Mouse (Mus musculus) hindbrain, embryonic 16.5 days (tissue): ENCODE measurements around the gene Lin7c. TPM values are rescaled to one million over a fixed set of nuclear protein-coding genes. Genes with fewer than 3 reads are reported as not detected.
"Not testable (repeated sequence)": the region's sequence is repeated elsewhere in the genome, so short reads cannot be mapped to it uniquely, and the experiment has no call there.

Experiments used
- ATAC-seq: fragments of 200-750 bp; cut with Nextera tagmentation; 2 replicates; pipeline ENCODE4 v1.8.0; 2017; ENCODE audit warnings: moderate TSS enrichment, moderate library complexity
- H3K27ac ChIP-seq: fragments of 300-500 bp; sonication (generic); 2 replicates; pipeline ENCODE4 v1.5.1; 2014; ENCODE audit warnings: low read depth, mild to moderate bottlenecking, control low read depth, low read length, moderate library complexity
- H3K27me3 ChIP-seq: fragments of 300-500 bp; sonication (generic); replicated peaks from 2 replicates; pipeline ENCODE4 v1.6.1; 2014; ENCODE audit warnings: low read length; ENCODE audit not compliant: control insufficient read depth, insufficient read depth
- H3K36me3 ChIP-seq: fragments of 300-500 bp; sonication (generic); 2 replicates; pipeline ENCODE4 v1.6.1; 2014; ENCODE audit warnings: mild to moderate bottlenecking, low read length, moderate library complexity, mixed read lengths; ENCODE audit not compliant: control insufficient read depth, insufficient read depth
- H3K4me1 ChIP-seq: fragments of 300-500 bp; sonication (generic); 2 replicates; pipeline ENCODE4 v1.6.1; 2014; ENCODE audit warnings: low read depth, low read length; ENCODE audit not compliant: control insufficient read depth, insufficient read depth
- H3K4me2 ChIP-seq: fragments of 300-500 bp; sonication (generic); 2 replicates; pipeline ENCODE4 v1.6.1; 2014; ENCODE audit warnings: mild to moderate bottlenecking, low read length, control low read depth, moderate library complexity
- H3K4me3 ChIP-seq: fragments of 300-500 bp; sonication (generic); 2 replicates; pipeline ENCODE4 v1.5.1; 2014; ENCODE audit warnings: mild to moderate bottlenecking, low read length, control low read depth, moderate library complexity
- H3K9ac ChIP-seq: fragments of 300-500 bp; sonication (generic); 2 replicates; pipeline ENCODE4 v1.6.1; 2014; ENCODE audit warnings: low read depth, mild to moderate bottlenecking, control low read depth, low read length, moderate library complexity
- H3K9me3 ChIP-seq: fragments of 300-500 bp; sonication (generic); 2 replicates; pipeline ENCODE4 v1.6.1; 2014; ENCODE audit warnings: mild to moderate bottlenecking, low read length, moderate library complexity; ENCODE audit not compliant: control insufficient read depth
- WGBS: fragments of 180-500 bp; shearing (Covaris S2); extraction: QIAGEN DNeasy Blood & Tissue Kit; methylation state at CpG from one replicate; pipeline ENCODE4 v1.1.7; 2014; 5-methylcytosine and 5-hydroxymethylcytosine counted together
- polyA plus RNA-seq: library from polyadenylated mRNA; unstranded; fragments of >200 nt; fragmentation: Nextera tagmentation; extraction: Ambion mirVana; gene quantifications from 2 replicates; pipeline ENCODE4 v1.2.1, GENCODE M21; 2015

The Lin7c gene
- 187 and 194 TPM in 2 replicates for polyA plus RNA-seq

DNA sequence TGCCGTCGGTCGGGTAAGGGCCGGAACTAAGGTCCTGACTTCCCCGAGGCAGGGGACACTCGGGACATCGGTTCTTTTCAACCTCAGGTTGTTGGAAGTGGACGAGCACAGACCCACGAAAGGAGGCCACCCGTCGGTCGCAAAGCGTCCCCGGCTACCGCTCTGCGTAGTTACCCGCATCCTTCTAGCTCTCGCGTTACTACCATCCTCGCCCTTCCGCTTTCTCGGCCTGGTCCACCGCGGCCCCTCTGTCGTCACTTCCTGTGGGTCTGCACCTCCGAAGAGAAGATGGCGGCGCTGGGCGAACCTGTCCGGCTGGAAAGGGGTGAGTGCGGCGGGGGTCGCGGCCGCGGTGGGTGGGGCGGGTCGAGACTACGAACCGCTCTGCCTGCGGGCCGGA lies at the start of gene Lin7c:
Lin7c (plus strand) TSS at position 257 of the 400 bp plus-strand sequence.
- Histone ChIP-seq H3K36me3 (peaks cover 4% of the 10 kb centered on the region), H3K27me3 (no peaks in the 10 kb centered on the region), H3K27ac (peak within 1 kb of the TSS; percentile 94), H3K4me3 (peak within 1 kb of the TSS; percentile 88), H3K4me2 (peak within 1 kb of the TSS; percentile 88), H3K4me1 (peaks cover 14% of the 10 kb centered on the region), H3K9ac (peak within 1 kb of the TSS; percentile 96), H3K9me3 (peaks cover 2% of the 10 kb centered on the region; the same call in 1 of the 2 replicates)
- WGBS = under 1% methylated on average over 39 of the region's 42 CpGs
- peak; percentile 100 for ATAC-seq

DNA sequence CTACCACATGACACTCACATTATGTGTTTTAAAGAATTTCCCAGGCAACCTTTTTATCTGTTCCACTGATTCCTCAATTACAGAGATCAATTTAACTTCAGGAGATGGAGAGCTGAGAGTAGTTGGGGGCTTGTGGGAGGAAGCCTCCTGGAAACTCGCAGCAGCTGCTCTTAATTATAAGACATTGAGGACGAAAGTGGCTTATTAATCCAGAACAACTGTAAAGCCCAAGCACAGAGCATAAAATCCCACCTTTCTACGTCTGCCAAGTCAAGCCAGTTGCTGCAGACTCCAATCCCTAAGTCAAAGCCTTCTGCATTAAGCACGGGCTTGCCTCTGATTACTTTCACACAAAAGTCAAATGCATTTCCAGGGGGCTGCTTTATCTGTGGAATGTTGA lies 44.3 kb upstream of the Lin7c start:
- Histone ChIP-seq H3K27me3 (no peaks in the 10 kb centered on the region), H3K4me1 (no peaks in the 10 kb centered on the region; the same call in 1 of the 2 replicates), H3K27ac (no peak overlapping the region), H3K9me3 (no peaks in the 10 kb centered on the region), H3K36me3 (no peaks in the 10 kb centered on the region), H3K9ac (no peak overlapping the region), H3K4me3 (no peak overlapping the region), H3K4me2 (no peak overlapping the region)
- ATAC-seq = no peak
- WGBS = 57% methylated on average over 4 of the region's 4 CpGs

DNA sequence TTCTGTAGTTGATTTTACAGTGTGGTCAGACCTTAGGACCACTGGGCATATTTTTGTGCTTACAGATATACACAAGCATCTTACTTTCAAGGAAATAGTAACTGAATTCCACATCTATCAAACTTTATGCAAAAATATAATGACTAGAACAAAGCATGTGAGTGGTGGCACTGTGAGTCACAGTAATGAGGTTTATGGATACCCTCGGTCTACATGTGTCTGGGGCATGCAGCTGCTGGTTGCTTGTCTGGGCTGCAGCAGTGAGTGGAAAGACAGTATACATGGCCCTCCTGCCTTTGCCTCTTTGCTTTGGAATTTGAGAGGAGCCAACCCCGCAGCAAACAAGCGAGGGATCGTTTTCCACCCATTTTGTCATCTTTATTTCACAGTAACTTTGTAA lies 42.3 kb upstream of the Lin7c start:
- no peak overlapping the region for H3K27ac ChIP-seq
- 31% methylated on average over 4 of the region's 4 CpGs for WGBS
- no peak overlapping the region for H3K4me3 ChIP-seq
- H3K4me2 ChIP-seq = no peak overlapping the region
- H3K9me3 ChIP-seq = no peaks in the 10 kb centered on the region
- no peak for ATAC-seq
- no peaks in the 10 kb centered on the region; the same call in 1 of the 2 replicates for H3K4me1 ChIP-seq
- H3K36me3 ChIP-seq = no peaks in the 10 kb centered on the region
- no peaks in the 10 kb centered on the region for H3K27me3 ChIP-seq
- H3K9ac ChIP-seq = no peak overlapping the region

DNA sequence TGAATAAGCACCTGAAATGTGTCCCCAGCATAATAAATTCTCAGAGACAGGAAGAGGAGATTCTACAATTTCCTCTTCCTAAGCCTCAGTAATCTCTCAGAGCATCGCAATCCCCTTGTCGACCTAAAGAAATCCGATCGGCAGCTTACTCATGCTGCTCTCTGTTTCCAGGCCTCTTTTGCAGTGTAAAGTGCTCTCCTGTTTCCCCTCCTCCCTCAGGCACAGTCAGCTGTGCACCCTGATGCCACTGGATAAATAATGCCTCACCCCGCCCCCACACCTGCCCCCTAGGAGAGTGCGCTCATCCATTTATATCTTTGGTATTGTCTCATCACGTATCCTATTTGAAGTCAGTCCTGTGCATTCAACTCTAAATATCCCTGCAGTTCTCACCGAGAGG lies 41.9 kb upstream of the Lin7c start:
- H3K36me3 ChIP-seq = no peaks in the 10 kb centered on the region
- H3K4me3 ChIP-seq = no peak overlapping the region
- H3K9ac ChIP-seq = no peak overlapping the region
- no peaks in the 10 kb centered on the region; the same call in 1 of the 2 replicates for H3K4me1 ChIP-seq
- H3K4me2 ChIP-seq = no peak overlapping the region; the same call in 1 of the 2 replicates
- WGBS = 13% methylated on average over 8 of the region's 8 CpGs
- ATAC-seq = peak; percentile 73
- H3K27me3 ChIP-seq = no peaks in the 10 kb centered on the region
- H3K27ac ChIP-seq = no peak overlapping the region
- H3K9me3 ChIP-seq = no peaks in the 10 kb centered on the region

DNA sequence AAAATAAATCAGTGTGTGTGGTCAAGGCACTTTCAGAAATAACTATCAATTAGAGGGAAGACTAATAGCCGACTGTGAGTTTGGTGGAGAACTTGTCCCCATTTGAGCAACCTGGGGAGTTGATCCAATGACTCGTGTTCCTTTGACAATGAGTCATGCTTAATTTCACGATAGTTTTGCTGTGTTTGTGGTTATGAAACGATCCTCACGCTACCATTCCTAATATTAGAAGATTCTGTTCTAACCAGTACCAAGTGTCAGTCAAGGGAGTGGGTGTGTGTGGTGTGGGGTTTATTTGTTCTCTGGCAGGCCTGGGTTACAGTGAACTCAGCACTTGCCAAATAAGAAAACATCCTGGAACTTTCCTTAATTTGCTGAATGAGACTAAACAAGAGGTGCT lies 35.1 kb upstream of the Lin7c start:
- Histone ChIP-seq H3K9ac (no peak overlapping the region), H3K4me1 (no peaks in the 10 kb centered on the region), H3K27me3 (no peaks in the 10 kb centered on the region), H3K9me3 (no peaks in the 10 kb centered on the region), H3K4me2 (no peak overlapping the region), H3K36me3 (no peaks in the 10 kb centered on the region), H3K4me3 (no peak overlapping the region), H3K27ac (no peak overlapping the region)
- ATAC-seq = no peak
- 84% methylated on average over 5 of the region's 5 CpGs for WGBS

DNA sequence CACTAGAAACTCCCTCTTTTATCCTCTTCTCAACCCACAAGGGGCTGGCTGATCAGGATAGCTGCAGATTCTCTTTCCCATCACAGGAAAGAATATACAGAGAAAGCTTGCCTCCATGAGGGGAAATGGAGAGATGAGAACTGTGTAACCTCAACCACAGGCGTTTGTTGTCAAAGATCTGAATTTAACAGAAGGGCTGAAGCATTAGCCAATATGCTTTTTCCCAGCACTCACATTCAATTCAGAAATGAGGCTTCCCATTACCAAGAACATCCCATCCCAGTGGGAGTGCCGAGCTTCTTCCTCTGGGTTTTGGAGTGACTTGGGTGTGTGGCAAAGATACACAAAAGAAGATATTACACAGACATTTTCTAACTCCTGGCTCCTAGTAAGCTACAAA lies 31.0 kb upstream of the Lin7c start:
- no peaks in the 10 kb centered on the region for H3K4me1 ChIP-seq
- H3K9me3 ChIP-seq = no peaks in the 10 kb centered on the region
- no peaks in the 10 kb centered on the region for H3K27me3 ChIP-seq
- no peak overlapping the region for H3K4me2 ChIP-seq
- no peak overlapping the region for H3K4me3 ChIP-seq
- no peak overlapping the region for H3K9ac ChIP-seq
- ATAC-seq = no peak
- H3K36me3 ChIP-seq = no peaks in the 10 kb centered on the region
- no peak overlapping the region for H3K27ac ChIP-seq
- 69% methylated on average over 2 of the region's 2 CpGs for WGBS

DNA sequence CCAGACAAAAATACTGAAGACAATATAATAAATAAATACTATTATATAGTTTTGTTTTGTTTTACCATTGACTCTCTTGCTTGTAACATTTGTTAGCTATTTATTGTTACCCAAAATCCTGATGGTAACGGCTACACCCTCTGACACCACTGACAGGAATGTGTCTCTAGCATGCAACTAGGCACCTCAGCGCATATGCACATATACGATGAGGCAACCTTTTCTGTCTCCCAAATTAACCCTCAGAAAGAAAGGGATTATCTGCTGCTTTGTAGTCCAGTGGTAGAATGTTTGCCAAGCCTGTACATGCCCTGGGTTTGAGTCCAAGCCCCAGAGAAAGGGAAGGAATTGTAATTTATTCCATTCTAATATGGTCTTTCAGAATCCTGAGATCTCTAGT lies 29.8 kb upstream of the Lin7c start:
- no peaks in the 10 kb centered on the region for H3K36me3 ChIP-seq
- H3K9me3 ChIP-seq = no peaks in the 10 kb centered on the region
- no peaks in the 10 kb centered on the region for H3K27me3 ChIP-seq
- no peak for ATAC-seq
- no peak overlapping the region for H3K4me2 ChIP-seq
- no peak overlapping the region for H3K27ac ChIP-seq
- H3K4me3 ChIP-seq = no peak overlapping the region
- WGBS = 85% methylated on average over 3 of the region's 3 CpGs
- H3K4me1 ChIP-seq = no peaks in the 10 kb centered on the region
- H3K9ac ChIP-seq = no peak overlapping the region

DNA sequence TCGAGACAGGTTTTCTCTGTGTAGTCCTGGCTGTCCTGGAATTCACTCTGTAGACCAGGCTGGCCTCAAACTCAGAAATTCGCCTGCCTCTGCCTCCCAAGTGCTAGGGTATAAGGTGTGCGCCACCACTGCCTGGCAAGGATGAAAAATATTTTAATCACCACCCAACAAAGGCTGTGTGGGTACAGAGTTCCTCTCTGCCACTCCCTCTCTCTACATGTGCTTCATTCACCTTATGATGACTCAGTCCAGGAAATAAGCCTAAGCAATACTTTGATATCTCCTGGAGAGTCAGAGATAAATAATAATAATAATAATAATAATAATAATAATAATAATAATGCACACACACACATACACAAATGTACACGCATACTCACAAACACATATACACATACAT lies 11.2 kb upstream of the Lin7c start:
- not testable (repeated sequence) for H3K9me3 ChIP-seq, H3K36me3 ChIP-seq, H3K9ac ChIP-seq, H3K4me1 ChIP-seq, H3K27ac ChIP-seq, ATAC-seq, H3K27me3 ChIP-seq, H3K4me3 ChIP-seq, H3K4me2 ChIP-seq
- WGBS = 83% methylated on average over 4 of the region's 4 CpGs

DNA sequence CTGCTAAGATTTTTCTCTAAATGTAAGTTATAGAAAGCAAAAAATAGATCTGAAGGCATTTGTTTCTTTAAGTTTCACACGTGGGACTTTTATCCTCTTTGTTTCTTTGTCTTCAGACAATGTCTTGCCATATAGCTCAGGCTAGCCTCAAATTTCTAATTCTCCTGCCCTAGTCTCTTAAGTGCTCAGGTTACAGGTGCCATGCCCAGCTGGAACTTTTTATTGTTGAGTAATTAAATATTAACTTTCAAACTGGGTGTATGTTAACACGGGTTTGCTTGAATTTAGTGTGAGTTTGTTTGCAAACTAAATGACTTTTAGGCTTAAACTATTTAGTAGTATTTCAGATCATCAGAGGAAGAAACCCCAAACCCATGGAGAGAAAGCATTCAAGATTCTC lies 9.5 kb upstream of the Lin7c start:
- no peak overlapping the region for H3K4me3 ChIP-seq
- no peak overlapping the region for H3K4me2 ChIP-seq
- no peak for ATAC-seq
- WGBS = 67% methylated on average over 2 of the region's 2 CpGs
- H3K27me3 ChIP-seq = no peaks in the 10 kb centered on the region
- H3K9me3 ChIP-seq = no peaks in the 10 kb centered on the region
- no peak overlapping the region for H3K27ac ChIP-seq
- H3K9ac ChIP-seq = no peak overlapping the region
- no peaks in the 10 kb centered on the region for H3K36me3 ChIP-seq
- H3K4me1 ChIP-seq = no peaks in the 10 kb centered on the region

DNA sequence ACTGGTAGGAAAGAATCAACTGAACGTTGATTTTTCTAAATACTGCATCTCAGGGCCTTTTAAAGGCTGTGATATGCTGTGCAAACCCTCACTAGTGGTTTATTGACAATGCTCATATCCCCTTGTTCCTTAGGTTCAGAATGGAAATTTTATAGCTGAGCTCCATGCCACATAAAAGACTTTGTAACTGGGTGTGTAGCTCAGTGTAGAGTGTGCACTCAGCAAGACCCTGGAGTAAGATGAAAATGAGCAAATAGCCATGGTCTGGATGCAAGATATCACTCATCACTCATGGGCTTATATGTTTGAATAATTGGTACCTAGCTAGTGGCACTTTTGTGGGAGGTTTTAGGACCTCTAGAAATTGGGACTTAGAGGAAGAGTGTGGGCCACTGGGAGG lies 9.0 kb upstream of the Lin7c start:
- H3K36me3 ChIP-seq = no peaks in the 10 kb centered on the region
- no peak overlapping the region for H3K27ac ChIP-seq
- ATAC-seq = no peak
- H3K9me3 ChIP-seq = no peaks in the 10 kb centered on the region
- H3K4me2 ChIP-seq = no peak overlapping the region
- H3K27me3 ChIP-seq = no peaks in the 10 kb centered on the region
- WGBS = 86% methylated on average over 1 of the region's 1 CpGs
- no peak overlapping the region for H3K9ac ChIP-seq
- no peak overlapping the region for H3K4me3 ChIP-seq
- no peaks in the 10 kb centered on the region for H3K4me1 ChIP-seq
